Mouse (Mus musculus) lung, embryonic 16.5 days (tissue): ENCODE data around the gene Hsf4. TPM values are rescaled to one million over a fixed set of nuclear protein-coding genes. Genes with fewer than 3 reads are reported as not detected.

Experiments used
- ATAC-seq: fragments of 200-750 bp; cut with Nextera tagmentation; 2 replicates; pipeline ENCODE4 v1.8.0; 2017; ENCODE audit warnings: low read depth, mild to moderate bottlenecking, moderate library complexity
- H3K27ac ChIP-seq: fragments of 300-500 bp; sonication (generic); 2 replicates; pipeline ENCODE4 v1.5.1; 2014; ENCODE audit warnings: mild to moderate bottlenecking, control low read depth, low read length
- H3K27me3 ChIP-seq: fragments of 300-500 bp; sonication (generic); 2 replicates; pipeline ENCODE4 v1.6.1; 2014; ENCODE audit warnings: low read depth, low read length, mixed read lengths; ENCODE audit not compliant: control insufficient read depth, insufficient read depth
- H3K36me3 ChIP-seq: fragments of 300-500 bp; sonication (generic); 2 replicates; pipeline ENCODE4 v1.6.1; 2014; ENCODE audit warnings: low read length; ENCODE audit not compliant: control insufficient read depth, insufficient read depth
- H3K4me1 ChIP-seq: fragments of 300-500 bp; sonication (generic); replicated peaks from 2 replicates; pipeline ENCODE4 v1.6.1; 2014; ENCODE audit warnings: low read length, mixed read lengths; ENCODE audit not compliant: control insufficient read depth, insufficient read depth
- H3K4me2 ChIP-seq: fragments of 300-500 bp; sonication (generic); 2 replicates; pipeline ENCODE4 v1.6.1; 2014; ENCODE audit warnings: low read depth, low read length, control low read depth
- H3K4me3 ChIP-seq: fragments of 300-500 bp; sonication (generic); 2 replicates; pipeline ENCODE4 v1.5.1; 2014; ENCODE audit warnings: mild to moderate bottlenecking, low read length, control low read depth
- H3K9ac ChIP-seq: fragments of 300-500 bp; sonication (generic); 2 replicates; pipeline ENCODE4 v1.6.1; 2014; ENCODE audit warnings: low read length, control low read depth
- H3K9me3 ChIP-seq: fragments of 300-500 bp; sonication (generic); 2 replicates; pipeline ENCODE4 v1.6.1; 2016; ENCODE audit warnings: low read length; ENCODE audit not compliant: control insufficient read depth
- WGBS: fragments of 180-500 bp; shearing (Covaris S2); extraction: QIAGEN DNeasy Blood & Tissue Kit; methylation state at CpG from one replicate; pipeline ENCODE4 v1.1.7; 2014; 5-methylcytosine and 5-hydroxymethylcytosine counted together
- polyA plus RNA-seq: library from polyadenylated mRNA; unstranded; fragments of >200 nt; fragmentation: Nextera tagmentation; extraction: Ambion mirVana; gene quantifications from 2 replicates; pipeline ENCODE4 v1.2.1, GENCODE M21; 2015

The Hsf4 gene
- polyA plus RNA-seq, 1 experiment from 2014 or later = 0.65 TPM

GRCm38 (mm10) chr8:105307670-105308069 lies 38.1 kb downstream of the Hsf4 start:
- Histone ChIP-seq H3K27ac (no peak overlapping the region), H3K36me3 (peaks cover 34% of the 10 kb centered on the region), H3K27me3 (no peaks in the 10 kb centered on the region), H3K4me3 (no peak overlapping the region), H3K4me1 (peaks cover 23% of the 10 kb centered on the region), H3K9ac (no peak overlapping the region), H3K4me2 (no peak overlapping the region), H3K9me3 (no peaks in the 10 kb centered on the region)
- no peak for ATAC-seq
- WGBS = 94% methylated on average over 13 of the region's 13 CpGs

GRCm38 (mm10) chr8:105308428-105308827 lies 38.8 kb downstream of the Hsf4 start:
- H3K27ac ChIP-seq = no peak overlapping the region
- H3K36me3 ChIP-seq = peaks cover 29% of the 10 kb centered on the region
- 86% methylated on average over 10 of the region's 10 CpGs for WGBS
- H3K9me3 ChIP-seq = no peaks in the 10 kb centered on the region
- H3K4me3 ChIP-seq = no peak overlapping the region
- no peaks in the 10 kb centered on the region for H3K27me3 ChIP-seq
- H3K9ac ChIP-seq = no peak overlapping the region
- H3K4me2 ChIP-seq = no peak overlapping the region
- no peak for ATAC-seq
- peaks cover 23% of the 10 kb centered on the region for H3K4me1 ChIP-seq

GRCm38 (mm10) chr8:105309142-105309847 lies 39.7 kb downstream of the Hsf4 start:
- no peak for ATAC-seq
- H3K36me3 ChIP-seq = peaks cover 29% of the 10 kb centered on the region

GRCm38 (mm10) chr8:105310118-105310517 lies 40.5 kb downstream of the Hsf4 start:
- Histone ChIP-seq H3K4me1 (peaks cover 10% of the 10 kb centered on the region), H3K4me3 (no peak overlapping the region), H3K9ac (no peak overlapping the region), H3K27me3 (no peaks in the 10 kb centered on the region), H3K27ac (no peak overlapping the region), H3K36me3 (peaks cover 29% of the 10 kb centered on the region), H3K9me3 (no peaks in the 10 kb centered on the region), H3K4me2 (no peak overlapping the region)
- ATAC-seq = no peak
- WGBS = 82% methylated on average over 8 of the region's 8 CpGs

More at GRCm38 (mm10) chr8:105309142-105309847, 39.7 kb downstream of the Hsf4 start:
- H3K9ac ChIP-seq = no peak overlapping the region
- H3K4me1 ChIP-seq = peaks cover 18% of the 10 kb centered on the region
- WGBS = 77% methylated on average over 15 of the region's 15 CpGs
- H3K9me3 ChIP-seq = no peaks in the 10 kb centered on the region
- H3K27me3 ChIP-seq = no peaks in the 10 kb centered on the region
- H3K27ac ChIP-seq = no peak overlapping the region
- no peak overlapping the region for H3K4me2 ChIP-seq
- no peak overlapping the region for H3K4me3 ChIP-seq

- no peak for ATAC-seq
- Histone ChIP-seq H3K27me3 (no peaks in the 10 kb centered on the region), H3K36me3 (peaks cover 31% of the 10 kb centered on the region), H3K9me3 (no peaks in the 10 kb centered on the region), H3K4me3 (no peak overlapping the region), H3K4me1 (no peaks in the 10 kb centered on the region), H3K27ac (no peak overlapping the region), H3K4me2 (no peak overlapping the region), H3K9ac (no peak overlapping the region)
- WGBS = 83% methylated on average over 1 of the region's 1 CpGs
Observed at GRCm38 (mm10) chr8:105311718-105312117, 42.1 kb downstream of the Hsf4 start.

- Histone ChIP-seq H3K4me1 (peaks cover 4% of the 10 kb centered on the region; the same call in 1 of the 2 replicates), H3K4me3 (no peak overlapping the region), H3K9me3 (no peaks in the 10 kb centered on the region), H3K27me3 (no peaks in the 10 kb centered on the region), H3K9ac (no peak overlapping the region), H3K27ac (no peak overlapping the region), H3K4me2 (no peak overlapping the region), H3K36me3 (peaks cover 23% of the 10 kb centered on the region; the same call in 1 of the 2 replicates)
- no peak for ATAC-seq
- WGBS = 86% methylated on average over 8 of the region's 8 CpGs
Observed at GRCm38 (mm10) chr8:105312891-105313481, 43.4 kb downstream of the Hsf4 start.

- no peaks in the 10 kb centered on the region for H3K9me3 ChIP-seq
- no peaks in the 10 kb centered on the region for H3K27me3 ChIP-seq
- 64% methylated on average over 9 of the region's 9 CpGs for whole genome bisulfite sequencing
- H3K4me3 ChIP-seq = no peak overlapping the region
- H3K27ac ChIP-seq = no peak overlapping the region
- ATAC-seq = no peak
- no peak overlapping the region for H3K9ac ChIP-seq
- H3K36me3 ChIP-seq = peaks cover 24% of the 10 kb centered on the region; the same call in 1 of the 2 replicates
- peaks cover 11% of the 10 kb centered on the region; the same call in 1 of the 2 replicates for H3K4me1 ChIP-seq
- H3K4me2 ChIP-seq = no peak overlapping the region
Observed at GRCm38 (mm10) chr8:105313622-105314402, 44.2 kb downstream of the Hsf4 start.

GRCm38 (mm10) chr8:105315073-105315769 lies 45.6 kb downstream of the Hsf4 start:
- Histone ChIP-seq H3K27ac (no peak overlapping the region), H3K9ac (no peak overlapping the region), H3K4me3 (no peak overlapping the region), H3K27me3 (no peaks in the 10 kb centered on the region), H3K4me2 (no peak overlapping the region), H3K36me3 (peaks cover 22% of the 10 kb centered on the region; the same call in 1 of the 2 replicates), H3K4me1 (peaks cover 16% of the 10 kb centered on the region), H3K9me3 (no peaks in the 10 kb centered on the region)
- 82% methylated on average over 18 of the region's 18 CpGs for WGBS
- no peak for ATAC-seq
